Mouse (Mus musculus) telencephalon, adult 2 months (tissue): ENCODE results near the gene Ptgdr2.

Source experiments
- DNase-seq: peaks from one replicate; pipeline ENCODE4 v3.0.0-alpha.2; 2011; ENCODE audit warnings: low read depth, low spot score

The Ptgdr2 gene

DNA sequence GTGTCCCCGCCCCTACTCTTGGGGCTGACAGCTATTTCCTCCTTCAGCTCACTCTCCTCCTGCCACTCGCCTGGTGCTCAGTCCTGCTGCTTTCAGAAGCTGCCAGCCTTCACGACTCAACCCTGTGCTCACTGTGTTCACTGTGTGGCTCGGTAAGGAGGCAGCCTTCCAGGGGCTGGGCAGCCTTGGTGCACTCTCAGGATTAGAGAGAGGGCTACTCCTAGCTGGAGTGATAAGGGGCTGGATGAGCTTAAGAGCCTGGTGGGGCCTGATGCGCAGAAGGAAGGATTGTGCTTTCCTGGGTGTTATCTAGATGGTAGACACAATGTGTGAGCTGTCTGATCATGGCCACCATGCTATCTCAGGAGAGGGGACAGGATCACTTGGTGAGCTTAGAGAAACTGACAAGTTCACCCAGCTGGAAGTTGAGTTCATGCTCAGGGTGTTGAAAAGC, at the start of gene Ptgdr2:
TSS of gene Ptgdr2 (plus strand) at position 51 of the 454 bp plus-strand sequence.
- DNase-seq, result no peak

- DNase-seq, result no peak
Measured at GRCm38 (mm10) chr19:10892201-10892600, 44.8 kb upstream of the Ptgdr2 start.

DNA sequence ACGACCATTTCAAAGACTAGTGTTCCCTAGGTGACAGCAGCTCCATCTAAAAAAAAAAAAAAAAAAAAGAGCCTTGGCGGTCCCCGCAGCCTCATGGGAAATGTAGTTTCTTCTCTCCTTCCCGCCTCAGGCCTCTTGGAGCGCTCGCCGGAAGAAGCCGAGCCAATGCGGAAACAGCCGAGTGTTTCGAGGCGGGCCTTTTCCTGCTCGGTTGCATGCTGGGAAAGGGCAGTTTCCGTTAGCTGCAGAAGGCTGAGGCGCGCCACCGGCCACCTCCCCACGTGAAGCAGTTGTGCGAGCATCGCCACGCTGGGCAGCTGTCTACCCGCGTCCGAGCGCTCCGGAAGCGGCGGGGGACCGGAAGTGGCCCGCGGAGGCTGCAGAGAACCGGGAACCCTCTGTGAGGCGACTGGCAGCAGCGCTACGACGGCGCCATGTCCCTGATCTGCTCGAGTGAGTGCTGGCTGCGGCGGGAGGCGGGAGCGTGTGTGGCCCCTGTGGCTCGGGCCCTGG, 41.9 kb upstream of the Ptgdr2 start, which contains the start of gene Prpf19:
TSS of gene Prpf19 (plus strand) at position 216 of the 513 bp plus-strand sequence.
- peak; percentile 98 for DNase-seq

DNA sequence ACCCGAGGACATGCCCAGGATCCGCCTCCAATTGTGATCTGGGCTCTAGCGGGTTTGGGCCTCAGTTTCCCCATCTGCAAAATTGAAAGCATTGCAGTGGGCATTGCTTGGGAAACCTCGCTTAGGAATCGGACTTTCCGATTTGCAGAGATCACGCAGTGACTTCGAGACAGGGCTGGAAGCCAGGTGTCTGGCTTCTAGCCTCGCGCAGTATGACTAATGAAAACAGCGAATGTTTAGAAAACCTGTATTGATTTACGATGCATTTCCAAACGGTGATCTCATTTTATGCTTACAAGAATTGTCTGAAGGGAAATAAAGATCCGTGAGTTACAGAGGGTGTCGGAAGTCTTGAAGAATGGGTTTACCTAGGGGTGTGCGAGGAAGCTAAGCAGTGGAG, 41.3 kb upstream of the Ptgdr2 start:
- DNase-seq, result no peak

DNA sequence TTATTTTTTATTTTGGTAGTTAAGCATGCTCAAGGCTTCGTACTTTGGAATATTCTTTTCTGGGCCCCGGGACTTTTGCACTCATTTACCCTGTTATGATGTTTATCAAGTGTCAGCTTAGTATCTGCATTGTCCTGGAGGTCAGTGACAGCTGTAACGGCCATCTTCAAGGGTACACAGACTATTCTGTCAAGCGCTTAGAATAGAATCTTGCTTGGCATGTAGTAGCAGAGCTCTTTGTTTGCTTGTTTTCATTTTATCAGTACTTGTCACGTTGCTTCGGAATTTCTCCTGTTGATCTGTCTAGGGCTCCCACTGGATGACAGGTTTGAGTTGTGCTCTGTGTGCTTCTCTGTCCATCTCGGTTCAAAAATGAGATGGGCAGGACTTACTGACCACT, 40.1 kb upstream of the Ptgdr2 start:
- no peak for DNase-seq

DNA sequence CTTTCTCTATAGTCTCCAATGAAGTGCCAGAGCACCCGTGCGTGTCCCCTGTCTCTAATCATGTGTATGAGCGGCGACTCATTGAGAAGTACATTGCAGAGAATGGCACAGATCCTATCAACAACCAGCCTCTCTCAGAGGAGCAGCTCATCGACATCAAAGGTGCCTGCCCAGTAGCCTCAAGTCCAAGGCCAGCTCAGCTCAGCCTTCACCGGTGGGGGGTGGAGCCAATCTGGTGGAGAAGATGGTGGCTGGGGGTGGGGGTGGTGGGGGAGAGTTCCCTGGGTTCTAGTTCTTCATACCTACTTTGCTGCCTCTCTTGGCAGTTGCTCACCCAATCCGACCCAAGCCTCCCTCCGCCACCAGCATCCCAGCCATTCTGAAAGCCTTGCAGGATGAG, 39.5 kb upstream of the Ptgdr2 start:
- DNase-seq, result no peak

GRCm38 (mm10) chr19:10900315-10900714, 36.6 kb upstream of the Ptgdr2 start:
- no peak for DNase-seq

DNA sequence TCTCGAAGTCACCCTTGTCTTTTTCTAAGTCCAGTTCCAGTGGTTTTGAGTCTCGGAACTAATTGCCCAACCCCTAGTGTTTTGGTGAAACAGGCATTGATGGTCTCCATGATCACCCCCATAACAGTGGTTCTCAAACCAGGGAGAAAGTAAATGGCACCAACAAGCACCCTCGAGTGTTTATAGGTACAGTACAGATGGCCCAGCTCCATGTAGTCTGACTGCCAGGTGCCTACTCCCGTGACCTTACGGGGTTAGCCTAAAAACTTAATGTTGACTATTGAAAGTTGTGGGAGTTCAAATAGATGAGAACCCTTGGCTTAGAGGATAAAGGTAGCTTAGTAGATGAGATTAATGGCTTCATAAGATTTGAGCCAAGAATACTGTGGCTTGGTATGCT, 35.9 kb upstream of the Ptgdr2 start:
- no peak for DNase-seq

DNA sequence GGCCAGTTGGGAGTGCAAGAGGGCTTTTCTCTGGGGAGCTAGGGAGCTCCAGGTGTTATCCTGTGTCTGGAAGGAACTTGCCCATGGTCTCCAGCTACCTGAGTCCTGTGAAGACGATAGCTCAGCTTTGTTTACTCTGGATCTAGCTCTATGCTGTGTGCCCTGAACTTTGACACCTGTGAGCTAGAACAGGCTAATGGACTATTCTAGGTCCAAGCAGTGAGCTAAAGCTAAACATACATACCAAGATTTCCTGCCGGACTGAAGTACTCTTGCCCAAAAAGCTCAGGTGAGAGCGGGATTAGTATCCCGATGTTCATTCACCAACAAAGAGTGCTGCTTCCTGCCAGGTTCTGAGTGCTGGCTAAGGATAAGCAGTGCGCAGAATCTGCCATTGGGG, 32.4 kb upstream of the Ptgdr2 start:
- no peak for DNase-seq

DNA sequence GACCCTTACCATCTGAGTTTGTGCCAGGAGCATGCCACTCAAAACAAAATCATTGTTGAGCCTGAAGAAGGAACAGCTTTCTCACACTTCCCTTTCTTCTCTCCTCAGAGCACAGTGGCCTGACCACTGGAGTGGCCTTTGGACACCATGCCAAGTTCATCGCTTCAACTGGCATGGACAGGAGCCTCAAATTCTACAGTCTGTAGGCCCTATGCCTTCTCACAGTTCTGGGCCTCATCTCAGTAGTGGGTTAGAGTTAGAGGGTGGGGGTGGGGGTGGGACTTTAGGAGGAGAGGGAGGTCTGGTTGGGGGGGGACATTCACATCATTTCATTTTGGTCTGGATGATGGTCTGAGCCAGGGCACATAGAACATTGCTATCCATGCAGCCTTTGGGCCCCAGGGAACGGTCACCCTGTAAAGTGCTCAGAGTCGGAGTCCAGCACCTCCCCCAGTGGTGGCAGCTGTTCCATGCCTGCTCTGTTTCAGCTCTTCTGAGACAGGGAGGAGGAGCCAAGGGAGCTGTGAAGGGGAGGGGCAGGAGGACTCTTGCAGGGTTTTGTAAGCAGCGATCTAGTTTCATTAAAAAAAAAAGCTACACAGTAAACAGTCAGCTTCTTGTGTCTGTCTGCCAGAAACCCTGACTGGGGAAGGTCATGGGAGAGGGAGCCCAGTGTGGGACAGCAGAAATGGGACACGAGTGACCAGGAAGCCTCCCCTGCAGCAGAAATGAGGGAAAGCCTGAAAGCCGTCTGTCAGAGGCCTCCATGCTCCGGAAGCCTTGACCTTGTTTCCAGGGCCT, 31.8 kb upstream of the Ptgdr2 start:
- no peak for DNase-seq

- no peak for DNase-seq
Measured at GRCm38 (mm10) chr19:10905728-10906000, 31.3 kb upstream of the Ptgdr2 start.

GRCm38 (mm10) chr19:10907891-10908290, 29.1 kb upstream of the Ptgdr2 start:
- DNase-seq, result peak; percentile 26

DNA sequence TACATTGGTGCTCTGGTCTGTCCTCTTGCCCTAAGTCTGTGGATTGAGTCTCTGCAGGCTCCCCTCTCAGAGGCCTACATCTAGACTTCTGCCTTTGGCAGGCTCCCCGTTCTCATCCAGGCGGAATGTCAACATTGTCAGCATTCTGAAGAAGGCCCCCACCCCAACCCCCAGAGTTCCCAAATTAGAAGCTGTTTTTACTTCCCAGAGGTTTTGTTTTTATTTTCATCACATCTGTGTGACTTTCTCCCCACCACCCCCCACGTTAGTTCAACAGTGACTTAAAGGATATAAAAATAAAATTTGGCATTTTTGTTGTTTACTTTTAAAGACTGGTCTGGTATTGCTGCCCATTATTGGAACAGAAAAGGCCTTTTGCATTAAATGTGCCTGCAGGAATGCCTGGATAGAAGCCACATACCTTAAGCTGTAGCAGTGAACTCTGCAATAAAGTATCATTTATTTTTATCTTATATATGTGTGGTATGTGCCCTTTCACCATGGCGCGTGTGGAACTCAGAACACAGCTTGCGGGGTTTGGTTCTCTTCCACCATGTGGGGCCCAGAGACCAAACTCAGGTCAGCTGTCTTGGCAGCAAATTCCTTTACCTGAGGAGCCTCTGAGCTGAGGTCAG, 27.8 kb upstream of the Ptgdr2 start:
- no peak for DNase-seq

DNA sequence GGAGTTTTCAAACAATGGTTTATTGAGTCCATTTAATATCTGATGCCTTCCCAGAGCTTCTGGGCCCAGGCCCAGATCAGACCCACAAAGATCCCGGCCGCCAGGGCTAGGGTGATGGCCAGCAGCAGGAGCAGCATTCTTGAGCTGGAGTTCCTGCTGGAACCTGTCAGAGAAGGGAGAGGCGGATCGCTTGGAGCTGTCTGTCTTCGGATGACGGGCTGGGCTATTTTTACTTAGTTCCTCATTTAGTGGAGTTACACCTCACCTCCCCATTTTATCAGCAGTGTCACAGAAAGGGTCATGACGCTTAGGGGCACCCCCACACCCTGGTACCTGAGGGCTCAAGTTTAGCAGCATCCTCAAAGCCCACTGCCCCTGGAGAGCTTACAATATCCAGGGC, 22.7 kb upstream of the Ptgdr2 start:
- DNase-seq, result no peak

DNA sequence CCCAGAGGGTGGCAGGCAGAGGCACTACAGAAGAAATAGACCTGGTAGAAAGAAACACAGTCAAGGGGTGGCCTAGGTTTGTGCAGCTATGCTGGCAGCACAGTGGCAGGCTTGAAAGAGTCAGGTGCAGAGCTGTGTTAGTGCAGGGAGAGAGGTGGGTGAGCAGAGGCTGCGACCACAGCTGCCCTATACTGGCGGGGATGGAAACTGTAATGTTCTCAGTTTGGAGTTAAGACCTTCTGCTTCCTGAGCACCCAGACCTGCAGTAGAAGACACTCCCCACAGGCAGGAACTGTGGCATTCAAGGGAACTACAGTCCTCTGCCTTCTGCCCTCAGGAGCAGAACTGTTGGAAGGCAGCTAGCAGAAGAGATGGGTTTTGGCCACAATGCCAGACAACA, 22.1 kb upstream of the Ptgdr2 start:
- DNase-seq, result no peak

DNA sequence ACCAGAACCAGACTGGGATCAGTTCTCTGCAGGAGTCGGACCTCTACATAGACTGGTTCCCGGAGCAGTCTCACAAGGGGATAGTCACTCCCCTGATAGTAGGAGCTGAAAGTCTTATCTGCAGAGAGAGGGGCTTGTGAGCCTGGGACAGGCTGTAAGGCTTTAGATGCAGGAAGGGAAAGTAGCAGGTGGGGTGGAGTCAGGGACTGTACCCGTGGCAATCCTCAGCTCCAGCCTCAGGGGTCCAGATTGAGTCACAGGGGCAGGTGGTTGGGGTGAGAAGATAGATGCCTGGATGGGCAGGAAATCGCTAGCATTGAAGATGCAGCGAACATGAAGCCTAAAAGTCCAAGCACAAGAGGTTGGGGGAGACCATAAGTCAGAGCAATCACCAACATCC, 20.5 kb upstream of the Ptgdr2 start:
- no peak for DNase-seq

DNA sequence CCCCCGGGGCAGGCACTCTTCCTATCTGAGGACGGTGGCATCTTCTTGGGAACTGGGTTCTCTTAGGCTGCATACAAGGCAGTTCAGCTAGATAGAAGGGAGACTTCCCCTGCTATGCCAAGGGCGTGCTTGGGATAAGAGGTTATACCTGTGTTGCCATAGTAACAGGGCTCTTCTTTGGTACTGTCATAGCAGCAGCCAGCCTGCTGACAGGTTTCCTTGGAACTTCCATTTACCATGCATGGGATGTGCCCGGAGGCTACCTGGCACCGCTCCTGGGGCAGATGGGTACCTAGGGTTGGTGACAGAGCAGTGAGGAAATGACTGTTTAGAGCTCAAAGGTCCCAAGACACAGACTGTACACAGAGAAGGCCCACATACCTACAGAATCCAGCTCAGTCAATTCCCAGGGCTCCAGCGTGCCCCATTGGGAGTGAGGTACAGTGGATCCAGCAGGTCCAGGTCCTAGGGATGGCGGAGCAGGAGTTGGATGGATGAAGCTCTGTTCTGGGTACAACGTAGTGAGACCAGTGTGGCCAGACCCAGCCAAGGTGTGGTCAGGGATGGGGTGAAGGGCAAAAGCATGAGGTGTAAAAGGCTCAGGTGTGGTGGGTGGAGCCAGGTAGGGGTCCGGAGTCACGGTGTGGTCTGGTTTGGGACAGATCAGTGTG, 18.5 kb upstream of the Ptgdr2 start:
- no peak for DNase-seq

DNA sequence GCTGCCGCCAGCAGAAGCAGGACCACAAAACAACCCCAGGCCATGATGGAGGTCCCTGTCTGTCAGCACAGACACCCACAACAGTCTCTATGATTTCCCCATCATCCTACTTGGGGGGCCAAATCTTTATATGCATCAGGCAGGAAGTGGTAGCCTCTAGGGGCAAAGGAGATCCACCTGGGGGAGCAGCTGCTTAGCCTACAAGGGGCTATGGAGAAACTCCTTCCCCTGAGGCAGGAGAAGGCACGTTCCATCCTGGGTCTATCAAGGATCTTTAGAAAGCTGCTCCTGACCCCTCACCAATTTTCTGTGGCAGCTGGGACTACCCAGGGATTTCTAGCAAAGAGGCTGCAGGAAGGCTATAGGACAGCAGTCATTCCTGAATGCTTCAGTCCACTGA, 16.4 kb upstream of the Ptgdr2 start, which contains the start of gene Zp1:
TSS of gene Zp1 (minus strand) at position 101 of the 400 bp plus-strand sequence.
- no peak for DNase-seq

DNA sequence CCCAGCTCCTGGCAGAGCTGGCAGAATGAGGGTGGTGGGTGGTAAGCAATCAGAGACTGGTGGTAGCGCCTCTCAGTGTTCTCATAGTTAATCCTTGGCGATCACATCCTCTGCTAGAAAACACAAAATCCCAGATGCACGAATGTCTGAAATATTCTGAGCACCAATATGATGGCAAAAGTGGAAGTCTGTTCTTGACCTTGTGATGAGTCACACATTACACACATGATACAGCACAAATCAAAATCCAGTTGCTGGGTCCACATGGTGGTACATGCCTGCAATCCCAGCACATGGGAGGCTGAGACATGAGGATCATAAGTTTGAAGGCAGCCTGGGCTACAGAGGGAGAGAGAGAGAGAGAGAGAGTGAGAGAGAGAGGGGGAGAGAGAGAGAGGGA, 15.9 kb upstream of the Ptgdr2 start:
- no peak for DNase-seq

DNA sequence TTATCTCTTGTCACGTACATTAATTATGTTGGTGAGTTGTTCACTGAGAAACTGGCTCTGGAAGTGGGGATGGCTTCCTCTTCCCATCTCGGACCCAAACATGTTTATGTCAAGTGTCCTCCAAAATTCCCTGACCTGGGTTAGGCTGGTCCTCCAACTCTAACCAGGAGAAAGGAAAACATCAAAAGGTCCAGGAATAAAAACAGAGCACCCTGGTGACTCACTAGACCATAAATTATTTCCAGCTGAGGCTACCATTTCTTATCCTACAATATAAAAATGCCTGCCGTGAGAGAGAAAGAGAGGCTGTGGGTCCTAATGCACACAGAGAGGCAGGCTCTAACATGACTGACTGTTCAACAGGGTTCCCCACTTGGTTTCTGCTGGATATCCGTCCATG, 12.7 kb upstream of the Ptgdr2 start:
- no peak for DNase-seq

DNA sequence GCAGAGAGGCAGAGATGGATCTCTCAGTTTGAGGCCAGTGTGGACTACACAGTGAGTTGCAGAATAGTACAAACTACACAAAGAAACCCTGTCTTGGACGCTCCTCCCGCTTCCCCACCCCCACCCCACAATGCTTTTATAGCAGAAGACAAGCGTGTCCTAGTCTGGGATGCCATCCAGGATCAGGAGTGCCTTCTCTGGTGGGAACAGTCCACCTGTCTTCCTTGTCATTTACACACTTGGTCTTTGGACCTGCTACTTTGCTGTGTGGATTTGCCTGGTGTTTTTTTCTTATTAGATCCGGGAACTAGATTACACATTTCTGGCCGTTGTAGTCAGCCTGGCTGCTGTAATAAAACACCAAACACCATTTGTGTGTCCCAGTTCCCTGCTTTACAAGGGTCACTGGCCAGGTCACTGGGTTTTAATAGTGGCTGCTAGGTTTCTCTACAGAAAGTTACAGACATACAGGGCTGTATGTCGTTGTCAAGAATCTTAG, 10.8 kb upstream of the Ptgdr2 start:
- no peak for DNase-seq

DNA sequence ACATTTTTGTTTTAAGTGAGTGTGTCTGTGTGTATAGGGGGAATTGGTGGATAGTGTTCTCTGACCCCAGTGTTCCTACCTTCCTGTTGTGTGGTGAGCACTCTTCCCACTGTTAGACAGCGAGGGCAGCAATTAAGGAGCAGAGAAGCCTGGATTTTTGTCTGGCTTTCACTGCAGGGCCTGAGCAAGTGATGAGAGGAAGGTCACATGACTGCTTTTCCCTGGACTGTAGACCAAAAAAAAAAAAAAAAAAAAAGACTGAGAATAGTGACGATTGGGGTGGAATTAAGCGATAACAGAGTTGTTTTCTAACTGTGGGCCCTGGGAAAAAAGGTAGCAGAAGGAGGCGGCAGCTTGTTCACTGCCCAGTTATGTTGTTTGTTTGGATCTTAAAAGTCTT, 10.3 kb upstream of the Ptgdr2 start:
- no peak for DNase-seq
